Mouse (Mus musculus): Measurements from ENCODE around the gene Zfr. TPM values are rescaled to one million over a fixed set of nuclear protein-coding genes. Genes with fewer than 3 reads are reported as not detected.

The Zfr gene
- total RNA-seq, 2 experiments from 2014 or later = 227 to 235 TPM

- intact Hi-C loops (cut with DNase I) = no loop called here
- DNase-seq = no peak
These were observed 115.4 kb downstream of the Zfr start for GRCm38 (mm10) chr15:12233021-12233420.

Small RNA genes lying within 50 kb of the gene (microRNA-seq; reads per million reads assigned to microRNA genes)
- gene Mir1898 = not detected

Other genes starting within 250 kb of the Zfr start
- gene Npr3, start 210.5 kb upstream of the Zfr start, total RNA-seq (2021) = 10 to 100 TPM; 12.4 to 13.1 TPM
- 100 to 1,000 TPM; 291 to 292 TPM for gene Sub1, start 120.8 kb upstream of the Zfr start, total RNA-seq (2021)
- 10 to 100 TPM; 15.5 to 16.1 TPM for gene Mtmr12, start 87.2 kb downstream of the Zfr start, total RNA-seq (2021)
- 10 to 100 TPM; 62.9 to 67.9 TPM for gene Golph3, start 203.6 kb downstream of the Zfr start, total RNA-seq (2021)
- not detected for gene 1810049J17Rik, start 204.1 kb downstream of the Zfr start, total RNA-seq (2021)

Data from left cerebral cortex, postnatal 4 days (tissue).